Mouse (Mus musculus) CD4-positive naive resting alpha-beta T cell, adult 57 days (primary cell): ENCODE measurements around the gene Cwc15. TPM values are rescaled to one million over a fixed set of nuclear protein-coding genes. Genes with fewer than 3 reads are reported as not detected.

Experiments
- total RNA-seq: library from RNA; stranded (reverse); gene quantifications from one replicate; pipeline ENCODE4 v1.2.4, GENCODE M21; 2023

Cwc15 gene
- total RNA-seq, result 104 TPM

GRCm38 (mm10) chr9:14500023-14500915, at the start of gene Cwc15, which contains the start of gene Kdm4d:
Gene Cwc15, plus strand, starts transcription at chr9:14500617.
Gene Kdm4d, minus strand, starts transcription at chr9:14500482.

Other genes starting within 250 kb of the Cwc15 start
- 151 TPM for gene Sesn3, start 225.6 kb upstream of the Cwc15 start, total RNA-seq
- 8.7 TPM for gene Endod1, start 119.1 kb upstream of the Cwc15 start, total RNA-seq
- 0.89 TPM for gene Kdm4d, start 135 bp upstream of the Cwc15 start, total RNA-seq
- 0.44 TPM for gene Amotl1, start 144.4 kb downstream of the Cwc15 start, total RNA-seq
- not detected for gene Piwil4, start 240.1 kb downstream of the Cwc15 start, total RNA-seq